Mouse (Mus musculus) heart, embryonic 11.5 days (tissue): Measurements from ENCODE around the gene Flad1. TPM values are rescaled to one million over a fixed set of nuclear protein-coding genes. Genes with fewer than 3 reads are reported as not detected.
A peak's percentile ranks its signal among the peaks of the same experiment; 100 is the strongest.

Experiments
- ATAC-seq: fragments of 200-750 bp; cut with Nextera tagmentation; replicated peaks from 2 replicates; pipeline ENCODE4 v1.8.0; 2017; ENCODE audit warnings: moderate library complexity; ENCODE audit not compliant: insufficient number of reproducible peaks, low FRiP score, low TSS enrichment
- H3K27ac ChIP-seq: fragments of 300-500 bp; sonication (generic); 2 replicates; pipeline ENCODE4 v1.5.1; 2014; ENCODE audit warnings: mild to moderate bottlenecking, low read depth, low read length
- H3K27me3 ChIP-seq: fragments of 300-500 bp; sonication (generic); 2 replicates; pipeline ENCODE4 v1.6.1; 2014; ENCODE audit warnings: mild to moderate bottlenecking, low read length, mixed read lengths; ENCODE audit not compliant: control insufficient read depth, insufficient read depth
- H3K36me3 ChIP-seq: fragments of 300-500 bp; sonication (generic); 2 replicates; pipeline ENCODE4 v1.6.1; 2014; ENCODE audit warnings: mild to moderate bottlenecking, low read length, moderate library complexity, mixed read lengths; ENCODE audit not compliant: control insufficient read depth, insufficient read depth
- H3K4me1 ChIP-seq: fragments of 300-500 bp; sonication (generic); 2 replicates; pipeline ENCODE4 v1.6.1; 2014; ENCODE audit warnings: low read length; ENCODE audit not compliant: control insufficient read depth, insufficient read depth
- H3K4me2 ChIP-seq: fragments of 300-500 bp; sonication (generic); 2 replicates; pipeline ENCODE4 v1.6.1; 2014; ENCODE audit warnings: mild to moderate bottlenecking, moderate library complexity
- H3K4me3 ChIP-seq: fragments of 300-500 bp; sonication (generic); 2 replicates; pipeline ENCODE4 v1.5.1; 2014; ENCODE audit warnings: low read depth, low read length
- H3K9ac ChIP-seq: fragments of 300-500 bp; sonication (generic); 2 replicates; pipeline ENCODE4 v1.6.1; 2014; ENCODE audit warnings: mild to moderate bottlenecking, low read depth, low read length, moderate library complexity
- H3K9me3 ChIP-seq: fragments of 300-500 bp; sonication (generic); replicated peaks from 2 replicates; pipeline ENCODE4 v1.6.1; 2016; ENCODE audit warnings: low read length; ENCODE audit not compliant: control insufficient read depth
- WGBS: fragments of 180-500 bp; shearing (Covaris S2); extraction: QIAGEN DNeasy Blood & Tissue Kit; methylation state at CpG from one replicate; pipeline ENCODE4 v1.1.7; 2014; ENCODE audit not compliant: insufficient replicate concordance; 5-methylcytosine and 5-hydroxymethylcytosine counted together
- polyA plus RNA-seq: library from polyadenylated mRNA; unstranded; fragments of >200 nt; fragmentation: Nextera tagmentation; extraction: Ambion mirVana; gene quantifications from 2 replicates; pipeline ENCODE4 v1.2.1, GENCODE M21; 2014

The Flad1 gene
- polyA plus RNA-seq, 1 experiment from 2014 or later = 34.2 TPM

DNA sequence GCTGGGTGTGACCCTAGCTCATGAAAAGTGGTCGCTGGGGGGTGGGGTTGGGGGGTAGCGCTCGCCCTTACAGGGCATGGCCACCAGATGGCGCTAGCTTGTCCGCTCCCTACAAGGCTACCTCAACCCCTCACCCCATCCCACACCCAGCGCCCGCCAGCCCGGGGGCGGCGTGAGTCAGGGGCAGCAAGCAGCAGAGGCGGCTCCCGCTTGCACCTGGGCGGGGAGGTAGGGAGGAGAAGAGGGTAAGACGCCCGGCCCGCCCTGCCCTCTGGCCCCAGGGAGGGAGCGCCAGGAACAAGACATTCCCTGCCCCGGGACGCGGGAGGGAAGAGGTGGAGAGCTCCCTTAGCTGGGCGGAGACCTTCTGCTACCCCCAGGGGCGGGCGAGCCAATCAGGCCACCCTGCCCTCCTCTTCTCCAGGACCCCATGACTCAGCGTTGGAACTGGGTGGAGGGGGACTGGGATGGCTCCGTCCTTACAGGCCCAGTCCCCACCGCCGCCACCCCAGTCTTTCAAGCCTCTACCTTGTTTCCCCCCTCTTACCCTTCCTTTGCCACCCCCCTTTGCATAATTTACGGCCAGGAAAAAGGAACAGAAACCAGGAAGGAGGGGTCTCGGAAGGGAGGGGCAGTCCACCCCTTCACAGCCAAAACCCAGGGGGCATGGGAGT, 33.1 kb downstream of the Flad1 start:
- H3K27ac ChIP-seq = no peak overlapping the region
- peak; percentile 82 for ATAC-seq
- H3K27me3 ChIP-seq = no peaks in the 10 kb centered on the region
- peak overlapping the region; percentile 81 for H3K4me2 ChIP-seq
- H3K4me3 ChIP-seq = peak overlapping the region; percentile 64
- no peaks in the 10 kb centered on the region for H3K36me3 ChIP-seq
- no peaks in the 10 kb centered on the region for H3K9me3 ChIP-seq
- peaks cover 12% of the 10 kb centered on the region; the same call in 1 of the 2 replicates for H3K4me1 ChIP-seq
- WGBS = 1% methylated on average over 29 of the region's 29 CpGs
- H3K9ac ChIP-seq = peak overlapping the region; percentile 77

- no peak for ATAC-seq
- Histone ChIP-seq H3K9ac (peak overlapping the region; percentile 77; the same call in 1 of the 2 replicates), H3K4me1 (peaks cover 12% of the 10 kb centered on the region; the same call in 1 of the 2 replicates), H3K27me3 (no peaks in the 10 kb centered on the region), H3K4me3 (peak overlapping the region; percentile 64; the same call in 1 of the 2 replicates), H3K27ac (no peak overlapping the region), H3K9me3 (no peaks in the 10 kb centered on the region), H3K36me3 (no peaks in the 10 kb centered on the region), H3K4me2 (peak overlapping the region; percentile 81)
- WGBS = 72% methylated on average over 4 of the region's 4 CpGs
Measured at GRCm38 (mm10) chr3:89377831-89378230, 33.8 kb downstream of the Flad1 start.

DNA sequence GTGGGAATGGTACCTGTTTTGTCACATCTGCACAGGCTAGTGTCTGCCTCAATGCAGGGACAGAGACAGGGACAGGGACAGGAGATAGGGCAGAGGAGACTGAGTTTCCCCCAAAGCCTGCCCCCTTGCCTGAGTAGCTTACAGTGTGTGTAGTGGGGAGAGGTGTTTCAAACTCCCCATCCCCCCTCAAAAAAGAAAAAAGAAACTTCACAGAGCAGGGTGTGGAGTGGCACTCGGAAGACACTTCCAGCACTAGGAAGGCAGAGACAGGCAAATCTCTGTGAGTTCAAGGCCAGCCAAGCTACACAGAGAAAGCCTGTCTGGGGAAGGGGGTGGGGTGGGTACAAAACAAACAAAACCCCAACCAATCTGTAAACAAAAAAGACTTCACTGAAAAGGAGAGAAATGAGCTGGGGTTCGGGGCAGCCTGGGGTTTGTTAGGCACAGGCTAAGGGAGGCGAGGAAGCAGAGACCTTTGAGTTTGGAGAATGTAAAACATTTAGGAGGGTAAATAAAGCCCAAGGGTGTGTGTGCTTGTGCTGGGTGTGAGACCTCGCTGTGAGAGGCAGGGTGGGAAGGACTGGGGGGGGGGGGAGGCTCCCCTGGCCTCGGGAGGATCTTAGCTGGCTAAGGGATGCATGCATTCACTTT, 38.0 kb downstream of the Flad1 start:
- Histone ChIP-seq H3K36me3 (no peaks in the 10 kb centered on the region), H3K27me3 (peaks cover 3% of the 10 kb centered on the region; the same call in 1 of the 2 replicates), H3K9ac (no peak overlapping the region), H3K9me3 (no peaks in the 10 kb centered on the region), H3K27ac (no peak overlapping the region), H3K4me2 (no peak overlapping the region), H3K4me1 (peaks cover 9% of the 10 kb centered on the region; the same call in 1 of the 2 replicates), H3K4me3 (no peak overlapping the region)
- no peak for ATAC-seq
- 35% methylated on average over 5 of the region's 5 CpGs for WGBS

DNA sequence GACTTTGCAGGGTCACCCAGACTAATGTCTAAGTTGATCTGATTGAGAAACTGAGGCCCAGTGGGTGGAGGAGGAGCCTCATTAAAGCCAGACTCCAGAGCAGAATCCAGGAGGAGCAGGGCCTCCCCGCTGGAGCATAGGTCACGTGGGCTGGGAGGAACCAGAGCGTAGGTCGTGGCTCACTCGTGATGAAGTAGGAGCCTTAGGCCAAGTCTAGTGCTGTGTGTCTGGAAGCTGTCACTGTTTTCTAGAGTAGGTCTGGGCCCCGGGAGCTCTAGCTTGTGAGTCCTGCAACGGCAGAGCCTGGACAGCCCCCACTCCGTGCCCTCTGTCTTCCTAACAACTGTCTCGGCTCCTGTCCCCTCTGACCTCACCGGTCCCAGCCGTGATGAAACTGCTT, 44.3 kb downstream of the Flad1 start:
- WGBS = 53% methylated on average over 11 of the region's 11 CpGs
- 0 out of 2 replicates have a peak, but pooled peaks have one; percentile 35 for ATAC-seq
- H3K4me2 ChIP-seq = no peak overlapping the region
- no peaks in the 10 kb centered on the region for H3K36me3 ChIP-seq
- no peak overlapping the region for H3K27ac ChIP-seq
- H3K9me3 ChIP-seq = no peaks in the 10 kb centered on the region
- no peak overlapping the region for H3K4me3 ChIP-seq
- H3K4me1 ChIP-seq = no peaks in the 10 kb centered on the region
- H3K27me3 ChIP-seq = peaks cover 3% of the 10 kb centered on the region
- H3K9ac ChIP-seq = no peak overlapping the region

DNA sequence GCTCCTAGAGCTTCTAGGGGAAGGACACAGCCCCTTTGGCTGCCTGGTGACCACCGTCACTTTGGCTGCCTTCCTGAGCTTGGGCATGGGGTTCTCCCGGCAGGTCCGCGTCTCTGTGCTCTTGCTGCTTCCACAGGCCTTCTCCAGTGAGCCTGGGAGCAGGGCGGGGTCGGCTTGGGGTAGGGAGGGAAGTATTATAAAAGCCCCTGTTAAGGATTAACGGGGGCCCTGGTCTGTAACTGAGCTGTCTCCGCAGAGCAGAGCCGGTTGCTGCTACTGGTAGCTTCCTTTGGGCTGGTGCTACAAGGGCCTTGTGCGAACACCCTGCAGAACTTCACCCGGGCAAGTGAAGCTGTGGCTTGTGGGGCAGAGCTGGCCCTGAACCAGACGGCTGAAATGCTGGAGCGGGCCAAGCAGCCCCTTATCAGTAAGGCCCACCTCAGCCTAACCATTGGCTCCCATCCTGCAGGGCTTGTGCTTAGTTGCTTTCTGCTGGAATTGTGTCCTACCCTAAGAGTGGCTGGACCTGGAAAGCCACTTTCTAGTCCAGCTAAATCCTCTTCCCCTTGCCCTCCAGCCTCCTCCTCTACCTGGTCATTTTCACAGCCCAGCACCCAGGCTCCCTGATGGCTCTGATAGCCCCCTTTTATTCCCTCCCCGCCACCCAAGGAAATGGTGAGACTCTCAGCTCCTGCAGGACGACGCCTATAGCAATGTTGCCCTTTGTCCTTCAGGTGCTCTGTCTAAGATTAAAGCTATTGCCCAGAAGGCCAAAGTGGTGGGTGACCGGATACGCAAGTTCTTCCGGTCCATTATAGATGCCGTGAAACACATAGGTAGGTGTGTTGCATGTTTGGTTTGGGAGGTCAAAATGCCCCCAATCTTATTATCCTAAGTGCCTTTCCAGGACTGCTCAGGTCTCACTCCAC, 45.9 kb downstream of the Flad1 start:
- H3K27me3 ChIP-seq = peaks cover 3% of the 10 kb centered on the region
- no peak for ATAC-seq

DNA sequence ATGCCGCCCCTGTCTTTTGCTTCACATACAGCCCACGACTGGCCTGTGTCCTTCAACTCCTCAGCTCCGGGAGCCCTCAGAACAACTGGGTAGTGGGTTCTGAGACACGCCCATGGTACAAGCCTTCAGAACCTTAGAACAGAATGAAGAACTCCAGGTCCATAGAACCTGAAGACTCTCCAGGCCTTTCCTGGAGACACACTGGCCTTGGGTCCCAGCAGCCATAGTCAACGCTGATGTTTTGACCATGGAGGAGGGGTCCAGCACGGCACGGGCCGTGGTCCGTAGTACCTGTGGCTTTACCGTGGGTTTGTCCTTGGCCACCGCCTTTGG, 46.6 kb downstream of the Flad1 start, which contains the start of gene Dcst1:
Gene Dcst1 (minus strand): TSS at position 101 of the 333 bp plus-strand sequence.
- Histone ChIP-seq H3K4me3 (no peak within 1 kb of the TSS), H3K27ac (no peak within 1 kb of the TSS), H3K4me2 (no peak within 1 kb of the TSS), H3K4me1 (no peaks in the 10 kb centered on the region), H3K36me3 (no peaks in the 10 kb centered on the region), H3K9me3 (no peaks in the 10 kb centered on the region), H3K27me3 (peaks cover 3% of the 10 kb centered on the region), H3K9ac (no peak within 1 kb of the TSS)
- no peak for ATAC-seq
- 86% methylated on average over 11 of the region's 11 CpGs for WGBS

More for the DNA sequence above, 45.9 kb downstream of the Flad1 start:
- 64% methylated on average over 20 of the region's 20 CpGs for WGBS
- no peaks in the 10 kb centered on the region for H3K9me3 ChIP-seq
- no peak overlapping the region for H3K4me3 ChIP-seq
- H3K4me1 ChIP-seq = no peaks in the 10 kb centered on the region
- no peak overlapping the region for H3K27ac ChIP-seq
- no peaks in the 10 kb centered on the region for H3K36me3 ChIP-seq
- H3K9ac ChIP-seq = no peak overlapping the region
- no peak overlapping the region for H3K4me2 ChIP-seq

- Histone ChIP-seq H3K36me3 (no peaks in the 10 kb centered on the region), H3K27me3 (peaks cover 3% of the 10 kb centered on the region), H3K4me2 (no peak overlapping the region), H3K4me1 (no peaks in the 10 kb centered on the region), H3K4me3 (no peak overlapping the region), H3K9ac (no peak overlapping the region), H3K27ac (no peak overlapping the region), H3K9me3 (no peaks in the 10 kb centered on the region)
- no peak for ATAC-seq
- WGBS = 60% methylated on average over 8 of the region's 8 CpGs
Measured at GRCm38 (mm10) chr3:89364631-89365030, 47.0 kb downstream of the Flad1 start.

DNA sequence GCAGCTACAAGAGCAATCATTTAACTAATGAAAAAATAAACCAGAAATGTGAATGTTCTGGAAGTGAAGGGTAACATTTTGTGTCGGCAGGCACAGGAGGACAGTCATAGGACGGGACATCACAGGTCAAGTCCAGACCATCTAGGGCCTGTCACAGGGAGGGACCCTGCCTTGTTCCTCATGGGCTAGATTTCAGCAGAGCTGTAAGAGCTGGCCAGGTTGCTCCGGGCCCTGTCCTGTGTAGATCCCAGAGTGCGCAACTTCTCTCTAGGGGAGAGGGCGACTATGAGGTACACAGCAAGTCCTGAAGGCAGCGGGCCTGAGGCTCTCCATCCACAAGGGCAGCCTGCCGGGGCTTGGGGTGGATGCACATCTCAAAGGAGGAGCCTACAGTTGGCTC, 50.0 kb downstream of the Flad1 start, which contains the start of gene Dcst2:
Gene Dcst2 (plus strand): TSS at position 301 of the 400 bp plus-strand sequence.
- no peak within 1 kb of the TSS for H3K4me3 ChIP-seq
- H3K27ac ChIP-seq = no peak within 1 kb of the TSS
- no peaks in the 10 kb centered on the region for H3K36me3 ChIP-seq
- no peak for ATAC-seq
- H3K27me3 ChIP-seq = no peaks in the 10 kb centered on the region; the same call in 1 of the 2 replicates
- WGBS = 72% methylated on average over 7 of the region's 7 CpGs
- no peak within 1 kb of the TSS for H3K4me2 ChIP-seq
- no peak within 1 kb of the TSS for H3K9ac ChIP-seq
- no peaks in the 10 kb centered on the region for H3K4me1 ChIP-seq
- H3K9me3 ChIP-seq = no peaks in the 10 kb centered on the region
